Mouse (Mus musculus) right cerebral cortex, postnatal 25 days (tissue): Measurements from ENCODE around the gene Ttc28.

Experiments
- DNase-seq: peaks from one replicate; pipeline ENCODE4 v3.0.0; 2022

The Ttc28 gene

DNA sequence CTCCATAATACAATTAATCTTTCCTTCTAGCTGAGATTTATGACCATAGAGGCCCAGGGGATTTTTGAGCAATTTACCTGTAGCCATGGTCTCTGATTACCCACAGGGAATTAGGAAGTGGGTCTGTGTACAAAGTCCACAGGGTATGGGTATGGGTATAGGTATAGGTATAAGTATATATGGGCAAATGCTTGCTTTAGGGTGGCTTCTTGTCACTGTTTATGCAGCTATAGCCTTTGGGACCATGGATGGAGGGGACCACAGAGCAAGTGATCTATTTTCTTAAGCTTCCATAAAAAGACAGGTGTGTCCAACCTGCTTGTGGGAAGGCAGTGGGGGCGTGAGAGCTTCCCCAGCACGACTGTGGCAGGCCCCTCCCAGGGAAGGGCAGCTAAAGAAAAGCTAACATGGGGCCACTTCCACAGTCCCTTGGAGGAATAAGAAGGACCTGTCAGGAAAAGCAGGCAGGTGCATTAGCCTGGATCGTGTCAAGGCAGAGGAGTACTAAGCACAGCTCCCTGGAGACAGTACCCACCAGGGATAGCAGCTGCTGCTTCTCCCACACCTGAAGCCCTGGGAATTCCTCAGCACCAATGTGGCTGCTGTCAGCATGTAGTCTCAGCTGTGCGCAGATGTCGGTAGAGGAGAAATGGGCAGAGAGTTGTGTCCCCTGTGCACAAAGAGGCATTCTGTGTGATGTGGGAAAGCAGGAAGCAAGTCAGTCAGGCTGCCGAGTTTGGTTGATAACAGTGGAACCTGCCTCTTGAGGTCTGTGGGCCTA is 338.7 kb downstream of the Ttc28 start:
- DNase-seq: no peak

DNA sequence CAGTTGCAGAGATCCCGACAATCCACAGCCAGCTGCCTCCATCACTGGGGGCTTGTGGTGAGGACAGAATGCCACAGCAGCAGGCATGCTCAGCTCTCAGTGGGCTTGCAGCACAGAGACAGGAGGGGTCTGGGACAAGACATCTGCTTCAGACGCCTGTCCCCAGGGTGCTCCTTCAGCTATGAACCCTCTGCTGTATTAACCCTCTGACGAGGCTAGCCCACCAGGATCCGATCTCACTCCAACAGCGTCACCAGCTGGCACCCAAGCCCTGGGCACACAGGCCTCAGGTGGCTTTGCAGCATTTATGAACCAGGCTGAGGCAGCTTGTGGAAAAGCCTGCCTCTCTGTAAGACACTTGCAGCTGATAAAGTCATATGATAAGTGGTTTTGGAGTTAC is 339.4 kb downstream of the Ttc28 start:
- no peak for DNase-seq

DNA sequence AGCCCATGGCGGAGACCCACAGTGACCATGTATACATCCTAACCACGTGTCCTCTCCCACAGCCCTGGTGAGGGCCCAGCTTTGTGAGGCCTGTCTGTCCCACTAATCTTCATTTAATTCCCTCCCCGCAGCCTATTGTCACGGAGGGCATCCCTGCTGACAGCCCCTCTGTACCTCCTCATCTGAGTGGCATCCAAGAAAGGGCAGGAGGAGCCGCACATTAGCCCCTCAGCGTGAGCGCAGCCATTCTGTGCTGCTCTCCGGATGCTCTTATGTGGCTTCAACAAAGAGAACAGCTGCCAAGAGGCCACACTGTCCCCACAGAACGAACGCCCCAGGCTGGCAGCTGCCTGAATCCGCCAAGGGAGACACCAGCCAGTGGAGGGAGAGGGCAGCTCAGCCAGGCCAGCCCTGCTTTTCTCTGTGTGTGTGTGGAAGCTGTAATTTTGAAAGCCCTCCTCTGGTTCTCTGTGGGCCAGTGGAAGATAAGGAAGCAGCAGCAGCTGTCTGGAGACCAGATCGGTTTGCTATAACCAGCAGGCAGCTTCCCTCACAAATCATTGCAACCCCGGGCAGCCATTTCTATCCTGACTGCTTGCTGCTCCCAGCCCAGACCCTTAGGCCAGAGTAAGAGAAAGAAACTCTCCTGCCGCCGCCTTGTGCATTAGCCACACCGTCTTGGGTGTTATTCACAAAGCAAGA is 341.2 kb downstream of the Ttc28 start:
- DNase-seq: no peak

DNA sequence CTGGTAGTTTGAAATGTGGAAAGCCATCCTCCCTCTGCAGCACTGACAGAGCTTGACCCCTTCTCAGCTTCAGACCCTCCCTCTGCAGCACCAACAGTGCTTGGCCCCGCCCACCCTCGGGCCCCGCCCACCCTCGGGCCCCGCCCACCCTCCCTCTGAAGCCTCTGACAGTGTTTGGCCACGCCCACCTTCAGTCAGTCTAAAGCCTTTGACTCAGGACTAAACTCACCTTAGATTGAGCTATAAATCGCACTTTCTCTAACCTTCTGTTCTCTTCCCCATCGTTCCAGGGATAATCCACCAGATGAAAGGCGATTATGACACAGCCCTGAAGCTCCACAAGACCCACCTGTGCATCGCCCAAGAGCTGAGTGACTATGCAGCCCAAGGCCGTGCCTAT is 343.2 kb downstream of the Ttc28 start:
- DNase-seq: no peak

DNA sequence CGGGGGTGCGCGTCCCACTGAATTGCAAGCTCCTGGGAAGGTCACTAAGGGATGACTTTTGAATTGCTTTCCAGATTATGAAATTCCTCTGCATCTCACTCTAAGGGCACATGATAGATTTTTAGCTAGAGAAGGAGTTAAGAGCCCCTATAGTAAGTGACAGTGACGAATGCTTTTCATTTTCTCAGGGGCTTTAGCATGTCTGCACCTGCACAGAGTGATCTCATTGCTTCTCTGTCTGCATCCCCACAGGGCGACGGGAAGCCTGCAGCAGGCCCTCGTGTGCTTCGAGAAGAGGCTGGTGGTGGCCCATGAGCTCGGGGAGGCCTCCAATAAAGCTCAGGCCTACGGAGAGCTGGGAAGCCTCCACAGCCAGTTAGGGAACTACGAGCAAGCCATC is 345.7 kb downstream of the Ttc28 start:
- DNase-seq: no peak

DNA sequence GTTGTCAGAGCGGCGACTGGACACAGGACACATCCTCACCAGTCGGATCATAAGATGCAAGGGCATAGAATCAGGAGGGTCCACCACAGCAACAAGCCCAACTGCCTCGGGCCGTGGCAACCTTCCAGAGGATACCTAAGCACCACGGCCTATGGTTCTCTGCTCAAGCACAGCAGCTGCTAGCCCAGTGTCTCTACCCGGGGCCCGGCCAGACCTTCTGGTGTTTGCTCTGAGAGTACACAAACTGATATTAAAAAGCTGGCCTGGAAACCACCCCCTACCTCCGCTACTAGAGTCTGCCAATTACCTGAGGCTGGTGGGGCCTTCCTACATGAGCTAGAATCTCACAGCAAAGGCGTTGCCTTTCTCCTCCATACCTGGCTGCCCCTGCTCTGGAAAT is 346.9 kb downstream of the Ttc28 start:
- DNase-seq: no peak

DNA sequence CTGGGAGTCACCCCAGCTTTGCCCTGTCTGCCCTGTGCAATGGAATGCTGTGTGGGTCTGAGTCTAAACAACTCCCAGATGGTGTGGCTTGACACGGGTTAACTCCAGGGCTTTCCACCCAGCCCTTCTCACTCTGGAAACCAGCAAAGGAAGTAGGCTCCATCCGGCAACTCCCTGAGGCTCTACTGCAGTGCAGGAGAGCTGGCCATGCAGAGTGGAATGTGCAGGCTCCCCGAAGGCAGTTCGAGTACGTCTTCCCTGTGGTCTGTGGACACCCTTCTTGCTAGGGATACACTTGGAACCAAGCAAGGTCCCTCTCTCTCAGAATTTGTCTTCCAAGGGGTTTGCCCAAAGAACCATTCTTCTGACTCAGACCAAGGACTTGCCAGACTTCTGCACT is 348.2 kb downstream of the Ttc28 start:
- no peak for DNase-seq

DNA sequence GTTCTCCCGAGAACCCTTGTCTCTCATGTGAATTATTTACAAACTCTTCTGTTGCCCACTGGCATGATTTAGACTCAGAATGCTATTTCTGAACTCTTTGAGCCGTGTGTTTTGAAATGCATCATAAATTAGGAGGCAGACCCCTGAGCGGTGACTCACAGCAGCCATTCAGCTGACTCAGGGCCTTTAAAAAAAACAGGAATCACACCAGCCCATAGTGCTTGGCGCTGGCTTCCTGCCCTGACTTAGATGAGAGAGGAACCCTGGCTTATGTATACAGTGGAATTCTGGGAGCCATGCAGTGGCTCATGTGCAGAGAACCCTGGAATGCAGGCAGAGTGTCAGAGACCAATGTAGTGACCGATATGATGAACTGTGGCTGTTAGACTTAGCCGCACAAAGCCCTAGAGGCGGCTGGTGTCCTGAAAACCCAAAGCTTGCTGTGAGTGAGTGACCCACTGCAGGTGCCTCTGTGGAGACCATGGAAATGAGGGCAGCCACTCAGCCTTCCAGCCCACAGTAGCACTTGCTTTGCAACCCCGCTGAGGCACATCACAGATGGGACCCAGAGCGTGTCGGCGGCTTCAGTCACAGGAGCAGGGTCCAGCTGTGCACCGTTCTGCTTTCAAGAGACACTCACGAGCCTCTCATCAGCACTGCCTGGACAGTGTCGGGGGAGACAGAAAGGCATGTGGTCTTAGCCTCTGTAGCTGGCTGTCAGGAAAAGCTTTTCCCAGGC is 348.9 kb downstream of the Ttc28 start:
- peak; percentile 59 for DNase-seq

DNA sequence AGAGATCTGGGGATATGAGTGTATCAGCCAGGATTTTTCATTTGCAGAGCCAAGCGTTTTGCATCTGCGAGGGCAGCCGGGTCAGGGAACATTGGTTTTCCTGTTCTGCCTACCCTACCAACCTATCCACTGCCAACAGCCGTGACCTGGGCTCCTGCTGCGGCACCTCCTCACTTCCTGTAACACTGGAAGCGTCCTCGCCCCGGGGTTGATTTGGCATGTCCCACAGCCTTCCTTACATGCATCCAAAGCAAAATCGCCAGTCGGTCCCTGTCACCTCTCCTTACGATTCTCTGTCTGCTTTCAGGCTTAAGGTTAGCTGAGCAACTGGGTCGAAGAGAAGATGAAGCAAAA is 349.4 kb downstream of the Ttc28 start:
- DNase-seq: no peak

DNA sequence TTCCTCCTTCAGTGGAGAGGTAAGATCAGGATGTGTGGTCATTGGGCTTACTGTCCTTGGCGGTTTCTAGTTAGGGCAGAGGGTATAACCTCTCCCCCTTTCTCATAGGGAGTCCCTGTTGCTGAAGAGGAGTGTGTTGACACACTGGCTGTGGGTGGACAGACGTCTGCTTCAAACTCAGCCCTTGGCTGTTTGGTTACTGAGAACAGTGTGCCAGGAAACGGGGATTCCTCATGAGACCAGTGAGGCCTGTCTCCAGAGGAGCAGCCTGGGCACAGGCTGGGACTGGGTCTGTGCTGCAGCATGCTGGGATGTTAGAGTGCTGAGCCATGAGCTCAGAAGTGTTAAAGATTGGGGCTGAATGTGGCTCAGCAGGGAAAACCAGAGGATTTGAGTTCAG is 350.1 kb downstream of the Ttc28 start:
- no peak for DNase-seq

DNA sequence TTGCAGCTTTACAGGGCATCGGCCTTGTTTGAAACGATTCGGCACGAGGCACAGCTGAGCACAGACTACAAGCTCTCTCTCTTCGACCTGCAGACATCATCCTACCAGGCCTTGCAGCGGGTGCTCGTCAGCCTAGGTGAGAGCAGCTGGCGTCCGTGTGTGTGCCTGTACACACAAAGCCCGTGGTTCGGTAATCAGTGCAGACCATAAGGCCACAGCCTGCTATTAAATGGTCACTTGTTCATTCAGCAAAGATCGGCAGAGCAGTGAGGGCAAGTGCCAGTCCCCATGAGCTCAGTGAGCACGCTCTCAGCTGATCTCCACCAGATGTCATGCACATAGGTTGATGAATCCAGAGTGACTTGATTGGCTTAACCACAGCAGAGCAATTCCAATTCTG is 351.4 kb downstream of the Ttc28 start:
- DNase-seq: no peak

DNA sequence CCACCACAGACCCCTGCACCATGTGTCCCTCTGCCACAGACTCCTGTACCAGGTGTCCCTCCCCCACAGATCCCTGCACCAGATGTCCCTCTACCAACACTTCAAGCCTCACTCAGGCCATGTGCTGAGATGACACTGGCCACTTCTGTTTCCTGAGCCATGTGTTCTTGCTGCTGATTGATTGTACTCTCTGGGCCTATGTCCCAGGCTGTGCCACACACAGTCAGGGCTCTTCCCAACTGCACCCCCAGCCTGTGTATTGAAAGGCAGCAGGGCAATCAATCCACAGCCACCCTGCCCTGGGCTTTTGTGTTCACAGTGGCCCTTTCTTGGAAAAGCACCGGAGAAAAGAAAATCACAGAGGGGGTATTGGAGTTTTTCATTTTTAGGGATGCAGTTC is 352.2 kb downstream of the Ttc28 start:
- DNase-seq: no peak

DNA sequence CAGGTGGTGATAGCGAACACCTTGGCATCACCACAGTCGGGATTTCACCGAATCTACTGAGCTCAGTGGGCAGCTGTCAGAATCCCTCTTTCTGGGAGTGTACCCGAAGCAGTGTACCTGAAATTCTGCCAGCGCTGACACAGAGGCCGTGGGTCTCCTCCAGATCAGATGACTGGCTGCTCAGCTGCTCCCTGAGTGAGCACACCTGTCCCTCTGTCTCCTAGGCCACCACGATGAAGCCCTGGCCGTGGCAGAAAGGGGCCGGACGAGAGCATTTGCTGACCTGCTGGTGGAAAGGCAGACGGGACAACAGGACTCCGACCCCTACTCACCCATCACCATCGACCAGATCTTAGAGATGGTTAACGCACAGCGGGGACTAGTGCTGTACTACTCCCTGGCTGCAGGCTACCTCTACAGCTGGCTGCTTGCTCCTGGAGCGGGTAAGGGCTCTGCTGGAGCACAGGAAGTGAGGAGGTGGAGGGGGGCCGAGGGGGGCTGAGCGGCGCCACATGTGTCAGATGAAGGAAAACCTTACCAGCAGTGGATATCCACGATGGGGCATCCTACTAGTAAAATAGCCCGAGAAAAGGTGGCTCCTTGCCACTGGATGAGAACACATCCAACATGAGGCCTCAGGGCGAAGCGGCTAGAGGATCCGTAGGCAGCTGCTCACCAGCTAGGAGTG is 353.6 kb downstream of the Ttc28 start:
- DNase-seq: no peak

DNA sequence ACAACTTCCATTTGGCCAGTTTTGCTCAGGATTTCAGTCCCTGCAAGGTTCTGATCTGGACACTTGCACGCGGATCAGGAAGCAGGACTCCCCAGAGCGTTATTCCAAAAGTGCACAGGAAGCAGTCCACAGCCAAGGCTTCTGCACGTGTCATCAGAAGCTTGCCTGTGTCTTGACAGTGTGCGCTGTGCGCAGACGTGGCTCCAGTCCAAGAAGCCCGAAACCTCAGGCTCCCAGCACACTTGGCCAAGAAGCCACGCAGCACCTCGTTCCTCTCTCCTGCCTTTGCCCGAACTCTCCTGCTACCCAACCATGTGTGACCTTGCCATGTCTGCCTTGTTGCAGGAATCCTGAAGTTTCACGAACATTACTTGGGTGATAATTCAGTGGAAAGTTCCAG is 355.5 kb downstream of the Ttc28 start:
- no peak for DNase-seq

DNA sequence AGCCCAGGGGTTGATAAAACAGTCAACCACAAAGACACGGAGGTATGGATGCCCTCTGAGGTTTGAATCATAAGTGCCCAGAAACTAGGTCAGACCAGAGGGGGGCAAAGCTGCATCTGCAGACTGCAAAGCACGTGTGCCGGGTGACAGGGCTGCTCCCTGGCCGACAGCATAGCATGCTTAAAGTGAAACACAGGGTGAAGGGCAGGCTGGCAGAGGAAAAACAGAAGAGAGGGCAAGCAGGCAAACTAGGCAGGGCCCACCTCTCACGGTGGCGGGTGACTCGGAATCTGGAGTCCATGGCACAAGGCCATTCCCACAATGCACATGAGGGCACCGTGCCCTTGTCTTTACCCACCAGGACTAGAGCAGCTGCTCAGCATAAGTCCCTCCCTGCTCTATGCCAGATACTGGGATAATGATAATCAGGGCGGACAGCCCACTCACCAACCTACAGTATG is 357.6 kb downstream of the Ttc28 start:
- no peak for DNase-seq

DNA sequence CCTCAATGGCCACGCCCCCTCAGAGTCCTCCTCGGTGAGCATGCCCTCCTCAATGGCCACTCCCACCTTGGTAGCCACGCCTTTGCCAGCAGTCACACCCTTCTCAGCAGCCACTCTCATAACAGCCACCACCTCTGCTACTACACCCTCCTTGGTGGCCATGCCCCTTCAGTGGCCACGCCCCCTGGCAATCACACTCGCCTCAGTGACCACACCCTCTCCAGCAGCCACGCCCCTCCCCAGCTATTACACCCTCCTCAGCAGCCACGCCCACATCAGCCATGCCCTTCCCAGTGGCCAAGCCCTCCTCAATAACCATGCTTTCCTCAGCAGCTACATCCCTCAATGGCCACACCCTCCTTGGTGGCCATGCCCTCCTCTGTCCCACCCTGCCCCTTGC is 359.6 kb downstream of the Ttc28 start:
- DNase-seq: no peak

DNA sequence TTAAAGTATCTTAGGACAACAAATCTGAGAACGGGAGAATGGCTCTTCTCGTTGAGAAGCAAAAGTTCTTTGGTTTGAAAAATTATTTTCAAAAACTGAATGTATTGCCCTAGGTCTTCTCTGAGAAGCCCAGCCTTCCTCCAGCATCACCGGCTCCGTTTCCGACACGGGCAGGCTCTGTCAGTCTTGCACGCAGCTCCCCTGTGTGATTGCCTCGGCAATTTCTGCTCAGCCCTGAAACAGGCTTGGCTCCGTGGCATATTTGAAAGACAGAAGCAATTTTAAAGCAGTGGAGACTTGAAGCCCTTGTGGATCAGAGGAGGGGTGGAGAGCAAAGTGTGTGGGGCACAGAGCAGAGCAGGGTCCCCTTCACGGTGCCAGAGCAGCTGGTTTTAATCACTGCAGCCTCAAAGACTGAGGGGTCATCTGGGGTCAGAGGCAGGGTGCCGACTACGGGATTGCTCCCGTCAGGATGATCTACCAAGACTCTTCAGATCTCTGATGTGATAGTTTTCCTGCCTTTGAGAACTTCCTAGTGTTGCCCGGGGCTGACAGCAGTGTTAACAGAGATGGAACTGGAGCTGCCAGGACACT is 363.9 kb downstream of the Ttc28 start:
- DNase-seq: no peak

DNA sequence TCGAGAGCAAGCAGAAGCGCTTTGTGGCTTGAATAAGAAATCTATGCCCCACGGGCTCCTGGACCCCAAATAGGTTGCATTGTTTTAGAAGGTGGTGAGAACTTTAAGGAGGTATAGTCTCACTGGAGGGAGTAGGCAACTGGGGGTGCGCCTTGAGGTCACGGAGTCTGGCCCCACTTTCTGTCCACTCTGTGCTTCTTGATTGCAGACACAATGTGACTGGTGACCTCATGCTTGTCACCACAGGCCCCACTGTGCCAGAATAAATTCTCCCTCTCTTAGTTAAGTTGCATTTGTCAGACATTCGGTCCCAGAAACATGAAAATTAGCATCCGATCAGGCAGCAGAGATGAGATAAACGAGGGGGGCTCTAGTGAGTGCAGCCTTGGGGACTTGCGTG is 364.5 kb downstream of the Ttc28 start:
- DNase-seq: no peak

DNA sequence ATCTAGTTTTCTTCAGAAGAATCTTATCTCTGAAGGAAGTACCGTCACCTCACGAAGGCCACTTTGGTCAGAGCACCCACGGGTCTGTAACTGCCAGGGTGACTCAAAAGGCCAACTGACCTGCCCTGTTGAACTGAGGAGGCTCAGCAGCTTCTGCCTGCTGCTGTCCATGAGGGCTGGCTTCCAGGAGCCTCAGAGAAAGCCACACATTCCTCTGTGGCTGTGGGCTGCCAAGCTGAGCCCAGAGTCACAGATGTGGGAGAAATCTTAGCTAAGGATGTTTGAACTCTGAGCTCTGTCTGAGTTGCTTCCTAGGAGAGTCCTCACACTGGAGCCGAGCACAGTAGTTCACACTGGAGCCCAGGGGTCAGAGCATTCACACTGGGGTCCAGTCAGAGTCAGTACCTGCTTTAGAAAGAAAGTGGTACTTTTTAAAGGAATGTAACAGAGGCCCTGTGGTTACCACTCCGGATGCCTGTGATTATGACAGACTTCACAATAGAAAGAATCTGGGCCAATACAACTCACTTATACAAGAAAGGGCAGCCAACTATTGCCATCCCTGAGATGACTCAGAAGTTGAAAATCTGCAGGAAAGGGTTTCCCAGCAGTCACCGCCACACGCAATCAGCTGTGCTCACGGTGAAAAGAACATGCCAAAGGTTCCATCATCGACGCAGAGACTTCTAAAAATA is 368.1 kb downstream of the Ttc28 start:
- no peak for DNase-seq

DNA sequence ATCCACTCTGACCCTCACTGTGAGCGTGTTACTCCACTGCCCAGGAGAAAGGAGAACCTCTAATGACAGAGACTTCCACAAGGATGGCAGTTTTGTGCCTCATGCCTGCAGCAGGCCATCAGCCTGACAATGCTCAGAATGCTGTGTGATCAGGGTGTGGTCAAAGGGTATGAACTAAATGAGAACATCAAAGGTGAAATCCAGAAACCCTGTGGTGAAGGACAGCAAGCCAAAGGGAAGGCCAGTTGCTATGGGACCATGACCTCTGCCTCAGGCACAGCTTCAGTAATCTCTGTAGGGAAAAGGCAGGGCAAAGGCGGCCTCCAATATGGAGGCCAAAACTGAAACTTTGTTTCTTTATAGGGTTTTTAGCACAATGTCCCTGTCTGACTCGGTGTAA is 372.5 kb downstream of the Ttc28 start:
- no peak for DNase-seq

DNA sequence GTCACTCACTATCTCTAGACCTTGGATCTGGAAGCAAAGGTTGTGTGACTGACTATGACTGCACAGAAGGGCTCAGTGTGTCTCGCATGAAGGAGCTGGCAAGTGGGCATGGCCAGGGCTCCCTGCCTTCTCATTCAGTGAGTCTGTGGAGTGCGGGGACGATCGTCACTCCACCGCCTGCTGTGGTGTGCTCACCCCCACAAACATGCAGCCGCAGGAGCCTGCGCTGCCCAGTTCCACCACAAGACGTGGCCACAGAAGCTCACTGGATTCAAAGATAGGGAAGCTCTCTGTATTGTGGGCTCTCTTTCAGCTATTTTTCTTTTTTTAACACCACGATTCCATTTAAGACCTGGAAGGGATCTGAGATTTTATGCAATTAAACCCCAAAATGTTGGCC is 374.8 kb downstream of the Ttc28 start:
- no peak for DNase-seq

DNA sequence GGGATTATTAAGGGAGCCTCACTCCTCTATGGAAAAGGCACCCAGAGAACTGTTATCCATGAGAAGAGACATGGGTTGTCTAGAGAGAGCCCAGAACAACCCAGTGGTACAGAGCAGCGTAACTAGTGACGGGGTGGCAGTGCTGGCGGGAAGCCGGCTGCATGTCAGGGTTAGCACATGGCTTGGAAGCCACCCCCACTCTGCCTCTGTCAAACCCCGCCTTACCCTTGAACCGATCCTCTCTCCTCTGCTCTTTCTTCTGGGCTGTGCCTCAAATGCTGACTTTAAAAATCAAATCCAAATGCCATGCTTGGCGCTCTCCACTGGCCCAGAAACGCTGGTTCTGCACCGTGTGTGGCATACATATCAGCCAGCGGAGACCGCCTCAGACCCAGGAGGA is 375.2 kb downstream of the Ttc28 start:
- no peak for DNase-seq
